Mouse (Mus musculus) gastrocnemius, postnatal 25 days (tissue): ENCODE data around the gene Slc22a17. TPM values are rescaled to one million over a fixed set of nuclear protein-coding genes. Genes with fewer than 3 reads are reported as not detected.
"Not testable (repeated sequence)": the region's sequence is repeated elsewhere in the genome, so short reads cannot be mapped to it uniquely, and the experiment has no call there.

ENCODE experiments used
- DNase-seq: peaks from one replicate; pipeline ENCODE4 v3.0.0; 2022
- long read RNA-seq, 2 experiments: library from polyadenylated mRNA; stranded (forward); transcript quantifications; one replicate each; pipeline ENCODE4 v2.0.0; 2021
- total RNA-seq, 2 experiments: library from RNA; stranded (reverse); gene quantifications; 1 replicate in 1 of 2; 2 replicates in 1 of 2; pipeline ENCODE4 v1.2.3; 2021

Slc22a17 gene
- 1 to 10 TPM; 2.4 to 2.5 TPM for total RNA-seq
- long read RNA-seq, experiment 1, partial matches to known transcripts: 2 of 3 reads
- long read RNA-seq, experiment 1, other reads (novel, unspliced or antisense): 1 of 3 reads
- long read RNA-seq, experiment 2, partial matches to known transcripts: 1 of 1 reads
- long read RNA-seq, experiment 2, other reads (novel, unspliced or antisense): 0 of 1 reads

DNA sequence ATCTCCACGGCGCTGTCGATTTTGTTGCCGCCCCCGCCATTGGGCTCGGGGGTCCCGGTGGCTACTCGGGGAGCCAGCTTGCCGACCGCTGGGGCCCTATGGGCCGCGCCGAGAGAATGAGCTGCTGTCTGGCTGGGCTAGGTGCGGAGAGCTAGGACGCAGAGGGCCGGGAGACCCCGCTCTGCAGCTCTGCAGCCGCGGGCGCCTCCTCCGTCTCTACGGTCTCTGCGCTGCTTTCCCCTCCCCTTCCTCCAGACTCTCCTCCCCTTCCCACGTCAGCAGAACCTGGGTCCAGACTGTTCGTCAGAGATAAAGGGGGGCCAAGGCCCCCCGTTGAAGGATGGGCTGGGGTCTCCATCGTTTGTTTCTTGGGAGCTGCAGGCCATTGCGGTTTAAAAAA lies at the start of gene Slc22a17:
Slc22a17 (minus strand) TSS at position 247 of the 400 bp plus-strand sequence.
- DNase-seq: peak; percentile 61

DNA sequence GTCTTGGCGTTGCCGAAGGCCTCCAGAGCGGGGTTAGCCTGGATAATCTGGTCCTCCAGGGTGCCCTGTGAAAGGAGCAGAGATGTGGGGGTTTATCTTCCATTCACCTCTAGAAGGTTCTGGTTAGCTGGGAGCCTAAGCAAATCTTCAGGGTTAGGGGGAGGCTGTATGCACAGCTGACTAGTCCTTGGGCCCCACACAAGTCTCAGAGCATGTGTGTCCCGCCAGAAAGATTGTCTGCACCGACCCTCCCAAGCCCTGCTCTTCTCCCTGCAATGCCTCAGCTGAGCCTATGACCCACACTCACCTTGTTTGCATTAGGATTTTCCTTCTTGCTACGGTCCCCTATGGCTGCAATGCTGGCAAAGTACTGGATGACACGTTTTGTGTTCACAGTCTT lies 49.8 kb upstream of the Slc22a17 start:
- no peak for DNase-seq

DNA sequence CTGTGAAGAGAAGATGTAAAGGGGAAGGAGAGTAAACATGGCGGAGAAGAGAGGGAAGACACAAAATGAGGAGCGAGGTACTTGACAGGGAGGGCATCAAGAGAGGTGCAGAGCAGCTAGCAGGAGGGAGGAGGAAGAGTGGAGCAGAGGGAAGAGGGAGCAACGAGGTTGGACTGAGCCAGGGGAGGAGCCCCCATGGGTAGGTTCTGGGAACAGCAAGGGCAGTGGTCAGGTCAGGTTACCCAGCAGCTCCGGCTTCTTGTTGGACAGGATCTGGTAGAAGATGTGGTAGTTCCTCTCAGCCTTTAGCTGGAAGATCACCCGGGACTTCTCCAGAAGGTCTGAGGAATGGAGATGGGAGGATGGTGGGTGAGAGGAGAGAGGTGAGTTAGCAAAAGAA lies 48.6 kb upstream of the Slc22a17 start:
- no peak for DNase-seq

DNA sequence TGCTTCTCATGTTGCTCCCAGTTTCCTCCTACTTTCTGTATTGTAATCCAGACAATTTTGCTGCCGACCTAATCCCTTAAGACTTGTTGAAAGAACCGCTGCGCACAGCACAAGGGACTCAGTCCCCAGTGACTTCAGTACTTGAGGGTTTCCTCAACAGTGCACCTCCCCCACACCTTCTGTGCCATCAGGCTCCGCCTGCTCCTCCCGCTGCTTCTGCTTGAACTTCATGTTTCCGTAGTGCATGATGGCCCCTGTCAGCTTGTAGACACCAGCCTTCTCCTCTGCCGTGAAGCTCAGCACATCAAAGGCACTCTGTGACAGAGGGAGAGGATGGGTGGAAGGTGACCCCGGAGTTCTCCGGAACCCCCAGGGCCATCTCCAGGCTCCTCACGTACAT lies 47.8 kb upstream of the Slc22a17 start:
- DNase-seq: no peak

DNA sequence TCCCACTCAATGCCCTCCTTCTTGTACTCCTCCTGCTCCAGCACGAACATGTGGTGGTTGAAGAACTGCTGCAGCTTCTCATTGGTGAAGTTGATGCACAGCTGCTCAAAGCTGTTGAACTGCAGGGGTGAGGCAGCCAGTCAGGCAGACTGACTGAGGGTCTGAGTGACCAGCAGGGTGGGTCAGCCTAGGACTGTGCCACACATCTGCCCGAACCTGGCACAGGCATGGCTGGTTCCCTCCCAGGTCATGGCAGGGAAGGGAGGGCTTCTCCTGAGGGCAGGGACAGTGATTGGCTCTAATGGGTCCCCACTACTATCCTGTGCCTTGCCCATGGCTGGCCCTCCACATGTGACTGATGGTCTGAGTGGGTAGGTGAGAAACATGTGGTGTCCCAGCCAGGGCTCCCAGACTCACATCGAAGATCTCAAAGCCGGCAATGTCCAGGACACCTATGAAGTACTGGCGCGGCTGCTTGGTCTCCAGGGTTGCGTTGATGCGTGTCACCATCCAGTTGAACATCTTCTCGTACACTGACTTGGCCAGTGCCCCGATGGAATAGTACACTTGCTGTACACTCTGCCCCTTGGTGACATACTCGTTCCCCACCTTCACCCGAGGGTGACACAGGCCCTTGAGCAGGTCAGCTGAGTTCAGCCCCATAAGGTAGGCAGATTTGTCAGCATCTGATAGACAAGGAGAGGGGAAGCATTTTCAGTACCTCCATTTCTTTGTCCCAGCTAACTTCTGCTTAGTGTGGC lies 47.1 kb upstream of the Slc22a17 start:
- DNase-seq: not testable (repeated sequence)

DNA sequence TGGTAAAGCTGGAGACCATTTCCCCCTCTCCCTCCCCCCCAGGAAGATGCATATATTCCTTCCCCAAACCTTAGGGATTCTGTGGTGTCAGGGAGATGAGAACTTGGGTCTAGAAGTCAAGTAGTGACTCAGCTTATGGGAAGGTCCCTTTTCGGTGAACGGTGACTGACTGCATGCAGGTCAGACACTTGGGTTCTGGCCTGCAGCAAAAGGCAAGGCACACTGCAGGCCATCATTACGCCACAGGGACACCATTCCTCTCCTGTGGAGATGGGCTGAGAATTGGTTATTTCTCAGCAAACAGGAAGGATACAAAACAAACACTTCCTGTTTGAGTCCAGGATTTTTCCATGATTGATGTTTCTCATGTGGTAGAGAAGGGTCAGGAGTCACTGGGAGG lies 46.3 kb upstream of the Slc22a17 start:
- DNase-seq: no peak

DNA sequence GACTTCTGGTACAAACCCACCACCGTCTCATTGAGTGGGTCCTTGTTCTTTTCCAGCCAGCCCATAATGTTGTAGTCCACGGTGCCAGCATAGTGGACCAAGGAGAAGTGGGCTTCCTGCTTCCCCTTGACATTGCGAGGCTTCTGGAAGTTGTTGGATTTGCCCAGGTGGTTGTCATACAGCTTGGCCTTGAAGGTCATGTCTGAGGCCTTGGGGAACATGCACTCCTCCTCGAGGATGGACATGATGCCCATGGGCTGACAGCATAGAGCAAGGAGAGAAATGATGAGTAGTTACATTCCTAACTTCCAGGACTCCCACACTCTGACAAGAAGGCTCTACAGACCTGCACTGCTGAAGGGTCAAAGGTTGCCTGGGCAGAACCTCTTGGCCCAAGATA lies 45.6 kb upstream of the Slc22a17 start:
- no peak for DNase-seq

DNA sequence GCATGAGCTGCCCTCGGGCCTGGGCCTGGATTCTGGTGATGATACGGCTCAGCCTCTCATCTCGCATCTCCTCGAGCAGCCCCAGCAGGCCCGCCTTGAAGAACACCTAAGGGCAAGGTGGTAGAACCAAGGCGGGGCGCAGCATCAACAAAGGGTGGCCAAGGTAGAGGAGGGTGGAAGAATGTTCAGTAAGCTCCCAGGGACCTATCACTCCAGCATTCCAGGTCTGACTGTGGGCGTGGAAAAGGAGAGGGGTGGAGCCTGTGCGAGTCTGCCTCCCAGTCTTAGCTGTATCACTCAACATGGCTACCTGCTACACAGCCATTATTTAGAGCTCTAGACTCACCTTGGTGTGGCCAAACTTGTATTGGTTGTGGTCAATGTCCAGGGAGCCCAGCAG lies 43.6 kb upstream of the Slc22a17 start:
- no peak for DNase-seq

DNA sequence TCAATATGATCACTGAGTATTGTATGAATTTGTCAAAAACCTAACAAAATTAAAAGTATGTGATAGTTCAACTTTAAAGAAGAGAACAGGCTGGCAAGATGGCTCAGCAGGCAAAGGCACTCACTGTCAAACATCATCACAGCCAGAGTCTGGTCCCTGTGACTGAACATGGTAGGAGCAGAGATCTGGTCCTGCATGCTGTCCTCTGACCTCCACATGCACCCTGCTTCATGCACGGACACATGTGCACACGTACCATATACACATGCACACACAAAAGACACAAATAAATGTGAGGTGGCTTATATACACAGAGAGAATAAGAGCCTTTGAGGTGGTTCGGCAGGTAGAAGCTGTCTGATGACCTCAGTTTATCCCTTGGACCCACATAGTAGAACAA lies 42.5 kb upstream of the Slc22a17 start:
- no peak for DNase-seq

DNA sequence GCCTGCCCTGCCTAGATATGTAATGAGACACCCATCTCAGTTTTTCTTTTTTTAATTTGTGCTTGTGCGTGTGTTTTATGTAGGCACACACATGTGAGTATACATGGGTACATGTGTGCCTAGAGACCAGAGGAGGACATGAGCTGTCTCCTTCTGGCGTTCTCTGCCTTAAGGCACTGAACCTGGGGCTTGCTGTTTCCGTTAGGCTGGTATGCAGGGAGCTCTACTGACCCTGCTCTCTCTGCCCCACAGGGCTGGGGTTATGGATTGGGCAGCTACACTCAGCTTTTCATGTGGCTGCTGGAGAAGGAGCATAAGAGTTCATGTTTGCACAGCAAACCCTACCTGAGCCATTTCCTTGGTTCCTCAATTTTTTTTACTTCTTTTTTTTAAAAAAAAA lies 41.5 kb upstream of the Slc22a17 start:
- no peak for DNase-seq

DNA sequence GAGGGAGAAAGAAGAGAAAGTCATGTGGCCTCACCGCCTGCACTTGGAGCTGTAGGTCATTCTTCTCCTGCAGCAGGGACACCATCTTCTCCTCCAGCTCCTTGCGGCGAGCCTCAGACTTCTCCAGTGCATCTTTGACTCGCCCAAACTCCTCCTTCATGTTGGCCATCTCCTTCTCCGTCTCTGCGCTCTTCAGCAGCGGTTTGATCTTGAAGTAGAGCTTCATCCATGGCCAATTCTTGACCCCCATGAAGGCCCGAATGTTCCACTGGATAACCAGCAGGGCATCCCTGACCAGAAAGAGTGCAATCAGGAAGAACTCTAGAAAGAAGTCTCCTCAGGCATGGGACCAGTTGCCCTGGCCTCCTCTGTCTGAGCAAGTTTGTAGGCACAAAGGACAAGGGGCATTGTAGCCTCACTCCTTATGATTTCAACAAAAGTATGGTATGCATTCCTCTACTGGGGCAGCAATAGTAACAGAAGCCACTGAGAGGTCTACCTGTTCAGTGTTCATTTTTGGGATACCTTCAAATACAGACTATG lies 40.8 kb upstream of the Slc22a17 start:
- no peak for DNase-seq

DNA sequence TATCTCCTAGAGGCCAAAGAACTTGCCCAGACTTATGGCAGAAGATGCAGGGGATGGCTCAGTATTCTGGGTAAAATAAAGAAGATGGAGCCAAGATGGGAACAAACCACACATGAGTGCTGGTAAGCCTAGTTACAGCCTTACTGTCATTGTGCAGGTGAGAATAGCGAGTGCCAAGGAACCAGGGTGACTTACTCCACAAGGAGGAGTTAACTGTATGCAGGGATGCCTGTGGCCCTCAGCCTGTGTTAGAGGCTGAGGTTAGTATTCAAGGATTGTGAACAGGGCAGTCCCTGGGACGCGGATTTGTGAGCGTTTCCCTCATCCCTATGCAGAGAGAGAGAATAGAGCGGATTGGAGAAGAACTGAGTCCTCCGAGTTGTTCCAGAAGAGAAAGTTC lies 38.7 kb upstream of the Slc22a17 start:
- DNase-seq: no peak

DNA sequence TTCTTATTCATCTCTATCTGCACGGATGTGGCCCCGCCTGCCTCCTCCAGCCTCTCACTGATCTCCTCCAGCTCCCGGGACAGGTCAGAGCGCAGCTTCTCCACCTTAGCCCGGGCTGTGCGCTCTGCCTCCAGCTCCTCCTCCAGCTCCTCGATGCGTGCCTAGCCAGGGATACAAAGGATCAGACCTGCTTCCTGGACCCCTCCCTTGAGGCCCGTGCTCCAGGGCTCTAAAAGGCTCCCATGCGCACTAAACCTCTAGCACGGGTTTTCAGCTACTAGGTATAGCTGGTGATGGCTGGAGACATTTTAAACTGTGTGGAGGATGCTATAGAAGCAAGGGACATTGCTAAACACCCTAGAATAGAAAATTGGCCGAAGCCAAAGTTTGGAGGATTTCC lies 37.6 kb upstream of the Slc22a17 start:
- no peak for DNase-seq

DNA sequence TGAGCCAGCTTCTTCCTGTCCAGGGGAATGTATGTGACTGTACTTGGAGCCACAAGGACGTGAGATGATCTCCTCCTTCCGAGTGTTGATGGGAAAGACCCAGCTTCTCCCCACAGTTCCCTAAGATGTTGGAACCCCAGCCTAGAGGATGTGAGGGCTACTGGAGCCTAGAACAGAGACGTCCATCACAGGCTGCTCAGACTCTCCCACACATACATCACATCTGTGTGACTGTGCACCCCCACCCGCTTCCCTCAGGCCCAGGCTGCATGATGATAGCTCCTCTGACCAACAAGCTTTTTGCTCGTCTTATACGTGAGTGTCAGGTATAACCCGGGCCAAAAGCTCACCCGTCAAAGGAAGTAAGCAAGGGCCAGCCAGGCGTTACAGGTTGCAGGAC lies 35.8 kb upstream of the Slc22a17 start:
- DNase-seq: no peak

DNA sequence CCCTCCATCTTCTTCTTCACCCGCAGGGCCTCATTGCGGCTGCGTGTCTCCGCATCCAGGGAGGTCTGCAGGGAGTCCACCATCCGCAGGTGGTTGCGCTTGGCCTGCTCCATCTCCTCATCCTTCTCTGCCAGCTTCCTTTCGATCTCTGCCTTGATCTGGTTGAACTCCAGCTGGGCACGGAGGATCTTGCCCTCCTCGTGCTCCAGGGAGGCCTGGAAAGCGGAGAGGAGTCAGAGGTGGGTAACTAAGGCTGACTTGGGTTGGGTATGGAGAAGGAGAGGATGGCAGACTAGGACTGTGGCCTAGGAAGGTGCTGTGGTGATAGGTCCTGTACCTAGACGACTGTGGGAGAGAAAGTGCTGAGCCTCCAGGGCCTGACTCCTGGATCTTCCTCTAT lies 34.1 kb upstream of the Slc22a17 start:
- DNase-seq: not testable (repeated sequence)

DNA sequence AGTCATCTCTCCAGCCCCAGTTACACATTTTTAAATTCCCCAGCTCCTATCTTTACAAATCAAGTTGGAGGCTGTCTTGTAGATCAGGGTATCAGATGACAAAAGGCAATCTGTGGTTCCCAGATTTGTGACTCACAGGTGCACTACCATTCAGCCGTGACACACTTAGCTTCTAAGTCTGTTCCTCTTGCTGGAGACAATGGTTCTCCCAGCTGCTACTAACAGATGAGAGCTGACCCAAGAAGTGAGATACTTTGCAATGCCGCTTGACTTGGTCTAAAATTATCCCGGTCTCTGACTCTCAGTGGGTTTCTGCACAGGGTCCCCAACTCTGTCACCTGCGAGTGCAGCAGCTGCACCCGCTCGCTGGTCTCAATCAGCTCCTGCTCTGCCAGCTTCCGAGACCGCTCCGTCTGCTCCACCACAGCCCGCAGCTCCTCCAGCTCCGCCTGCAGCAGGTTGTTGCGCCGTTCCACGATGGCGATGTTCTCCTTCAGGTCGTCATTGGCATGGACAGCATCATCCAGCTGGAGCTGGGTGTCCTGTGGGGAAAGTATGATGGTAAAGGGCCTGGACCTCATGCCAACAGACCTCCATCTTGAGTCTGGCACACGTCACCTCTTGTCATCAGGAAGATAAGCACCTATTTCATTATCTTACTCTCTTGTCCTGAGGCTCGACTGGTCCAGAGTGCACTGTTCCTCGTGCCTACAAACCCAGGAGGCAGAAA lies 33.2 kb upstream of the Slc22a17 start:
- DNase-seq: no peak

DNA sequence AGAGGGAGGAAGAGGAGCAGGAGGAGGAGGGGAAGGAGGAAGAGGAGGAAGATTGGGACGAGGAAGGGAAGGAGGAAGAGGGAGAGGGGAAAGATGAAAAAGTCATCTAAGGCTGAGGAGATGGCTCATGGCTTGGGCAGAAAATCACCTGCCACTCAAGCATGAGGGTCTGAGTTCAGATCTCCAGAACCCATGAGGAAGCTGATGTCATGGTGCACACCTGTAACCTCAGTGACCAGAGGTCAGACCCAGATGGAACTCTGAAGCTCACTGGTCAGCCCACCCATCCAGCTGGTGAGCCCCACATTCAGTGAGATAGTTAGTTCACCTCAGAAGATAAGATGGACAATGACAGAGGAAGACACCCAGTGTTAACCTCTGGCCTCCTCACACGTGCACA lies 32.0 kb upstream of the Slc22a17 start:
- no peak for DNase-seq

DNA sequence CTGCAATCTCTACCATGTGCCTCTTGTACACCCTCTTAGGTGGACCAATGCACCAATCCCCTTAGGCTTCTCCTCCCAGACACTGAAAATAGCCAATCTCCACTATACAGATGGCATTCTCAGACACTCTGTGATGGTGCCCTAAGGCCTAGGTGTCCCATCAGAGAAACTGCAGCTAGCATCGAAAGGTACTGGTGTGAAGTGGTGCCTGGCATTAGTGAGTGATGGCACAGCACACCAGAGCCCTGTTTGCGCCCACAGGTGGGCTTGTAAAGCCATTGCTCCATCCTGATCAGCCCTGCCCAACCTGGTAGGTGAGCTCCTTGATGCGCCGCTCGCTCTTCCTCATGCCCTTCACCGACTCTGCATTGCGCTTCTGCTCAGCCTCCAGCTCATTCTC lies 31.0 kb upstream of the Slc22a17 start:
- no peak for DNase-seq

DNA sequence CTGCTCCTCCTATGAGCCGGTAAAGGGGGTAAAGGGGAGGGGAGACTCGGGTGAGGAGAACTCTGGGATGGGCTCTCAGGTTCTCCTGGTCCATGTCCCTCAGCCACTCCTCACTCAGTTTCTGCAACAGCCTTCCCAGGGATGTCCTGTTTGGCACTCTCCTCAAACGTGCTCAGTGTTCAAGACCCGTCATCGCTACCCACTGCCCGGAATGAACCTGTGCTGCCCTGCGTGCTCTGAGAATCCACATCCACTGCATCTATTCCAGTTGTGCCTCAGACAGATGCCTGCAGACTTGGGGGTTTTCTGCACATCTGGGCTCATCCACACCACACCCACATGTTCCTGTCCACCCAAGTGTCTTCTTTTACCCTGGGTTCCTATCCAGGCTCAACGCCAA lies 29.5 kb upstream of the Slc22a17 start:
- no peak for DNase-seq

DNA sequence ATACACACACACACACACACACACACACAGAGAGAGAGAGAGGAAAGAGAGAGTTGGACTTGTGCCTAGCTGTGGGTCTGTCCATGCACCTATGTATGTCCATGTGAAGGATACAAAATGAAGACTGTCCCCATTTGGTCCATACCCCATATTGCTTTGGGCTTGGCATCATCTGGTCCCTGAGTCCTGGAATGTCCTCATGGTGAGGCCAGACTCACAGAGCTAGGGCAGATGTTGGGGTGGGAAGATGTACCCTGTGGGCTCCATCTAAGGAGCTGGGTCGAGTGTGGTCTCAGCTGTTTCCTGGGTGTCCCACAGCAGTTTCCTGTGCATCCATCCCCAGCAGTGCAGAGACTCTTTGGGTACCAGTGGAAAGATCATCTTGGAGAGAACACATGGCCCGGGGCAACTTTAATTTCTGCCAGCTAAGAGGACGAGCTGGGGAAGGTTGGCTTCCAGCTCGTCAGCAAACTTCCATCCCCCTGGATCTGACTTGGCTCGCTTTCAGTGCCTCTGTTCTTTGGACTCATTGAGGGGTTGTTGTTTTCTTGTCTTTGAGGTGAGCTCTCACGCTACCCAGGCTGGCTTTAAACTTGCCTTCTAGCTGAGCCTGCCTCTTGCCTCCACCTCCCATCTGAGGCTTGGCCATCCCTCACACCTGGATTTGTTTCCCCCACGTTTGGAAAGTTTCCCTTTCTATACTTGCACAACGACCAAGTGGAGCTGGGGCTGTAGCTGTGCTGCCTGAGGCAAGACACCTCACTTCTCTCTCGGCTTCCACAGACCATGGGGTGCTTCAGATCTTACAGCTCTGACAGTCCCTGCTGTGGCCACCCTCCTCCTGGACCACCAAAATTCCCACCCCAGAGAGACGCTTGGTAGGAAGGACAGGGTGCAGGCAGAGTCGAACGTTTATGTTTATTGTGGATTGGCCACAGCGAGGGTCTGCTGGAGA lies 28.4 kb upstream of the Slc22a17 start:
- no peak for DNase-seq

DNA sequence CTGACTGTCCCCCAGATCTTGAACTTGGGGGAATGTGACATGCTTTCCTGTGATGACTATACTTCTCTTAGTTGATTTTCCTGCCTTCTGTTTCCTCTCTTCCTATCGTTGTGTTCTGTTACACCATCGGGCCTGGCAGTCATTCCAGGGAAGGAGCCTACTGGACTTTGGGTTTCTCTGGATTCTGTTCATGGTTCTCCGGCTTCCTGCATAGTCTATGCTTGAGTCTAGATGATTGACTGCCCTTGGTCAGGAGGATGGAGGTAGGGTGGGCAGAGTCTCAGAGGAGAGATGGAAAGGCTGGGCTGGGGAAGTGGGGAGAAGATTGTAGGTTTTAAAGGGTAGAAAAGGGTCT lies 27.2 kb upstream of the Slc22a17 start:
- DNase-seq: no peak
